Mouse (Mus musculus) liver, adult 2 months (tissue): ENCODE data around the gene Tpt1.

ENCODE experiments used
- CTCF ChIP-seq: fragments of 200-500 bp; IDR thresholded peaks from 2 replicates; pipeline ENCODE4 v1.5.1; 2011; ENCODE audit warnings: low read depth, low read length, control low read depth
- POLR2A ChIP-seq: fragments of 200-500 bp; IDR thresholded peaks from 2 replicates; pipeline ENCODE4 v1.6.1; 2011; ENCODE audit warnings: low read length, control low read depth; ENCODE audit not compliant: insufficient read depth; ENCODE audit errors: extremely low read depth

- TF ChIP-seq CTCF (no peak), POLR2A (no peak)
These were observed 12.9 kb upstream of the Tpt1 start for GRCm38 (mm10) chr14:75832031-75832430.
